Mouse (Mus musculus): ENCODE measurements around the gene Srms.
"Not testable (repeated sequence)": the region's sequence is repeated elsewhere in the genome, so short reads cannot be mapped to it uniquely, and the experiment has no call there.

The Srms gene

GRCm38 (mm10) chr2:181219538-181220216, 6.7 kb upstream of the Srms start, which contains the start of gene Fndc11:
Fndc11 (plus strand) TSS chr2:181220013.
- DNase-seq, result peak; percentile 50

- no peak for DNase-seq
Observed at GRCm38 (mm10) chr2:181218881-181219485, 6.0 kb upstream of the Srms start.

GRCm38 (mm10) chr2:181216037-181216436, 3.1 kb upstream of the Srms start:
- no peak for DNase-seq

- no peak for DNase-seq
Observed at GRCm38 (mm10) chr2:181212389-181213020, 480 bp downstream of the Srms start.

DNA sequence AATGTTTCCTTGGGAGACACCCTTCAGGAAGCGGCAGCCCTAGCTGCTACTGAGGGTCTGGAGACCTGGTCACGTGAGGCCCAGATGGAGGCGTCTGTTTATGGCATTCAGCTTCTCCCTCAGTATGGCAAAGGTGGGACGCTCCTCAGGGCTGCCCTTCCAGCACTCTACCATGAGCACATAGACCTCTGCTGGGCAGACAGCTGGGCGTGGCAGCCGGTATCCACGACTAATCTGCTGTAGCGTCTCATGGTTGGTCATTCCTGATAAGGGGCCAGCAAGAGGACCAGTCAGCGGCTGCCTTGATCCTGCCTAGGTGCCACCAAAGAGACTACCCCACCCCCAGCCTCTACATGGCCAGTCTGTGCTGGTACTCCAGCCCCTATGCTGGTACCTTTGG, 6.9 kb downstream of the Srms start:
- DNase-seq, result no peak

DNA sequence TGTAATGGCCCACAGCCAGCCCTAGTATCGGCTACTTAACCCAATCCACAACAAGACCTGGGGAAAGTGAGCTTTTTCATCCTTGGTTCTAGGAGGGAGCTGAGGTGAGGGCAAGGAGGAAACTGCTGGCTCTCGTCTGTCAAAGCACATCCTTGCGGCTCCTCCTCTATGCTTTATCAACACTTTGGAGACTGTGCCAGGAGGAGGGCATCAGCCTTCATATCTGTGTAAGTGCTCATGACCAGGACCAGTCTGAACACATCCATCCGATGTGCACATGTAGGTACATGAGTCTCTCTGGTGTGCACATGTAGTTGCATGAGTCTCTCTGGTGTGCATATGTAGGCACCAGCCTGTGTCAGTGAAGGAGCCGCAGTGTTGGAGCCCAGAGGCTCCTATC, 7.3 kb downstream of the Srms start:
- no peak for DNase-seq

GRCm38 (mm10) chr2:181202886-181203285, 10.1 kb downstream of the Srms start:
- no peak for DNase-seq

GRCm38 (mm10) chr2:181202422-181202821, 10.6 kb downstream of the Srms start, which contains the start of gene Ptk6:
Ptk6 (minus strand) TSS chr2:181202789.
- no peak for DNase-seq

- no peak for DNase-seq
Observed at GRCm38 (mm10) chr2:181201606-181202005, 11.4 kb downstream of the Srms start.

DNA sequence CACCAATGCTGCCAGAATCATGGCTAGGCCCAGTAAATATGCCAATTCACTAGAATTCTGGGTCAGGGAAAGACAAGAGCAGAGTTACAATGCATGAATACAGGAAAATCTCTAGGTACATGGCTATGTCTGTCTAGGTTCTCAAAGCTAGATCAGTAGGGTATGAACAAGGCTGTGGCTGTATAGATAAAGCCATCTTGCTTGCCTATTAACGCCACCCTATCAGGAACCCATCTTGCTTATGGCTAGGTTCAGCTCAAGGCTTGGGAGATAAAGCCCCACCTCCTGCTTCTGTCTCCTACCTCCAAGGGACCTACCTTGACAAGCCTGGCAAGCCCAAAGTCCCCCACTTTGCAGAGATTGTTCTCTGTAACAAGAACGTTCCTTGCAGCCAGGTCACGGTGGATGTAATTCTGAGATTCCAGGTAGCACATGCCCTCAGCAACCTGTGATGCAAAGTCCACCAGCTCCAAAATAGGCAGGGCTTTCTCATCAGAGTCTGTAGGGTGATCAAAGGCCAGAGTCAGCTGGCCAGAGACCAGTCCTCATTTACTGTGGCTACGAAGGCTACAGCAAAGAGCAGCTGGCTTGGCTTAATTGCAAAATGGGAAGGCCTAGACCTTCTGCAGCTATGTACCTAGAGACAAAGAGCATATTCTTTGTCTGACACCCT, 16.2 kb downstream of the Srms start:
- no peak for DNase-seq

GRCm38 (mm10) chr2:181193044-181193443, 19.9 kb downstream of the Srms start:
- no peak for DNase-seq

DNA sequence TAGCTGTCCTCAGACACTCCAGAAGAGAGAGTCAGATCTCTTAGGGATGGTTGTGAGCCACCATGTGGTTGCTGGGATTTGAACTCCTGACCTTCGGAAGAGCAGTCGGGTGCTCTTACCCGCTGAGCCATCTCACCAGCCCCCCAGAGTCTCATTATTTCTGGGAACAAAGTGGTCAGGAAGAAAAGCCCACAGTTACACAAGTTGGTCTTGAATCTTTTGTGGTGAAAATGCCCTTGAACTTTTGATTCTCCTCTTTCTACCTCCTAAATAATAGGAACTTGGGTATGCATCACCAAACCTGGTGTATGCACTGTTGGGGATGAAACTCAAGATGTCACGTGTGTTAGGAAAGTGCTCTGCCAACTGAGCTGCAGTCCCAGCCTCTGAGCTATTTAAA, 21.0 kb downstream of the Srms start:
- no peak for DNase-seq

GRCm38 (mm10) chr2:181191385-181191784, 21.6 kb downstream of the Srms start:
- DNase-seq, result not testable (repeated sequence)

DNA sequence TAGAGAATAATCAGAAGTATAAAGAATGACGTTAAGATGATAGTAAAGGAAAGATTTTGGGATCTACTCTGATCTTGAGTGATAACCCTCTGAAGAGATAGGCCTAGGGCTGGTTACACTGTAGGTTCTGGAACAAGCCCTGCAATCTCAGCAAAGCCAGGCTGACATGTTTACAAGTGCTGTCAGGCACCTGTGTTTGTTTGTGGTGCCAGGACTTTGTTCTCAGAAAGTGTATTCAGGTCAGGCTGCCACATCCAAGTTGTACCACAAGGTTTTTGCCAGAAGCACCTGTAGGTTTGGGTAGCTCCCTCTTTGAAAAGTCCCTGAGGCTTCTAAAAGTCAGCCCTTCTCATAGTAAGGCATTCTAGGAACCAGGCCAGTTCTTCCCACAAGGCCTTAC, 23.7 kb downstream of the Srms start:
- no peak for DNase-seq

- DNase-seq, result no peak
Observed at GRCm38 (mm10) chr2:181188681-181189080, 24.3 kb downstream of the Srms start.

DNA sequence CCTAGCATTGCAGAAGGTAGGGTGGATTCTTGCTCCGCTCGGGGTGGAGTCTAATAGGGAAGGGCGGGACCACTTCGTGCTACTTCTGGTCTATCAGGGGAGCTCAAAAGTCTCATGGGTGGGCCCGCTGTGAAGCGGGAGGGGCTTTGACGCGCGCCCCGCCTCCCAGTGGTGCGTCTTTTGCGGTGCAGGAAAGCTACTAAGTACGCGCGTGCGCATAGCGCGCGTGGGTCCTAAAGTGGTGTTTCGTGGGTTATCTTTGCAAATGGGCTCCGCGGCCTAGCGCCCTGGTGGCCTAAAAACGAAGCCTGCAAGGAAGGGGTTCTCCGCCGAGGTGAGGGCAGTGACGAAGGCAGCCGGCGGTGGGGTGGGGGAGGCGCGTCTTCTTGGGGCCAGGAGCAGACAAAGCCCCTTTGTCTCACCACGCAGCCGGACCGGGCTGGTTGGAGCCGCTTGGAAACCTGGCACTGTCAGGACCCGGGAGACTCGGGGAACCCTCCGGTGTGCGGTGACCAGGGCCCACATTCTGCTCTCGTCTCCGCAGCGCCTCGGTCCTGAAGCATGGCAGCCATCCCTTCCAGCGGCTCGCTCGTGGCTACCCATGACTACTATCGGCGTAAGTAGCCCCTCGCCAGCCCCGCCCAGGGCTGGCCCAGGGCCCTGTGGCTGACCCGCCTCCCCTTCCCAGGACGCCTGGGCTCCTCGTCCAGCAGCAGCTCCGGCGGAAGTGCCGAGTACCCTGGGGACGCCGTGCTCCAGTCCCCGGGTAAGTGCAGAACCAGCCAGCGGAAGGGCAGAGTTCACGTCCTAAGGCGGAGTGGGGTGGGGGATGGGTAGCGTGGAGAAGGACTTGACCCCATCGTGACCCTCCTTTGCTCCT, 25.6 kb downstream of the Srms start, which contains the start of gene Ppdpf:
TSS of gene Ppdpf (plus strand) at position 127 of the 880 bp plus-strand sequence.
- peak; percentile 95 for DNase-seq

DNA sequence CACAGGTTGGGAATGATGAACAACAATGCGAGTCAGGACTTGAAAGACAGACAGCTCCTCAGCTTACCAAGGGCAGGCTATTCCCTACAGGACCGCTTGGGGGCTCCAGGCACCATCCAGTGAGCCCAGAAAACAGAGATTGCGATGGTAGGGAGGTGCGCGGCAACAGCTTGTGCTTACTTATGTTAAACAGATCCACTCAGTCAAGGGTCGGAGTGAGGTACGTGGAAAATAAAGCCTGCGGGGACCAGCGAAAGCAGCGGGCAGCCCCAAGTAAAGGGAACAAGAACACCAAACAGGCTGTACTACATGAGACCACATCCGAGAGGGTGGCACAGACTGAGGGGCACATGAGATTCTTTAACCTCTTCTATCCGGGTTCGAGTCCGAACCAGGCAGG, 26.4 kb downstream of the Srms start:
- DNase-seq, result peak; percentile 91

DNA sequence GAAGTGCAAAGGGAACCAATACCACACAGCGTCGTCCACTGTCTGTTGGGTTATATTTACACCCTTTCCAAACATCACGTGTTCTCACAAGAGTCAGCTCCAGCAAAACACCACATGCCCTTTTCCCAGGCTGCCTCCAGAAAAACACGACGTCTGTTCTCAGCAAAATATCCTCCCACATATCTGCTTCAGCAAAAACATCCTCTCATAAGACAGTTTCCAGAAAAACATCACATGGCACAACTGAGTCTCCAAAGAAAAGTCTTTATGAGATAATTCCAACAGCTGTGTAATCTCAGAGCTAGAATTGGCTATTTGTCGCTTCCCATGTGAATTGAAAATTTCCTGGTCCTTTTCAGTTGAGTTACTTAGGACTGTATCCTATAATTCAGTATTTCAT, 32.1 kb downstream of the Srms start:
- peak; percentile 42 for DNase-seq

DNA sequence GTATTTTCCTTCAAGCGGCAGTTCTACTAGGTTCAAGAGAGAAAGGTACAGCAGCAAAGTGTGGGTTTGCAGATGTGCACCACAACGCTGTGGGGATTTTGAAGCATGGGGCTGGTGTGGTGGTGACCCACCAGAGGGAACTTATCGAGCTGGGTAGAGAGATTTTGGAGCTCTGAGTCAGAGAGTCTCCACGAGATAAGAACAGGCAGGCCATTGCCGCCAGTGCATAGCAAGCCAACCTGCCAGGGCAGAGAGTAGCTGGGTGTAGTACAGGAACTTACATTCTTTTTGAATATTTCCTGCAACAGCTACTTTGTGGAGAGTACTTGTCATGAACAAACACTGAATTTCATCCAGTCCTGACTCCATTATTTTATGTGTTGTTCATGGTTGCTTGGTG, 34.5 kb downstream of the Srms start:
- no peak for DNase-seq

DNA sequence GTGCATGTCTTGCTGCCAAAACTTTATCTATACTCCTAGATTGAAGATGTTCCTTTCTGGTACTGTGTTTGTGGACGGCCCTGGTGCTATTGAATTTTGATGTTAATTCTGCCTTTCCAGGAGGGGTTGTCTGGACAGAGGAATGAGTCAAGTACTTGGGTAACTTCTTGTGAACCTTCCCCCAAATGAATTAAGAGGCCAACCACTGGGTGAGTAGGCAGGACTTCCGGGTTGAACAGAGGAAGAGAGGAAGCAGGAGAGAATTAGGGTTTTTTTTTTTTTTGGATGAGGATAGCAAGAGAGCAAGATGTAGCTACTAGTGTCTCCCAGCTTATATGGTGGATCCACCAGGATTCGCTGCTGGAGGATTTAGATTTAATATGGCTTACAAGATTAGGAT, 35.0 kb downstream of the Srms start:
- no peak for DNase-seq

DNA sequence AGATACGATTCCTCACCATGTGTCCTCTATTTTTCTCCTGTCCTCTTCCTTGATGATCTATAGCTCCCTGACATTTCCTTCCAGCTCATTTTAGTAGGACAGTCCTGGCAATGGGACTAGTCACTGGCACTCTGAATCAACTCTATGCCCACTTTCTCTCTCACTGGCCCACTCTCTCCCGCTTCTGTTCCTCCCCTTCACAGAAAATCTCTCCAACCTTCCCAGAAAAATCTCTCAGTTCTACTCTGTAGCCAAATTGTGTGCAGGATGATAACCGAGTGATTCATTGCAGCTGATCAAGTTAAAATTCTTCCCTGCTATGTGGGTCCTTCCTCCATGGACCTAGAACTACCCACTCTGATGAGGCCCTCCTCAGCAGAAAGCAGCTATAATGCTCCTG, 38.3 kb downstream of the Srms start:
- peak; percentile 34 for DNase-seq

- DNase-seq, result no peak
Observed at GRCm38 (mm10) chr2:181166469-181166868, 46.5 kb downstream of the Srms start.

GRCm38 (mm10) chr2:181160821-181161220, 52.2 kb downstream of the Srms start:
- DNase-seq, result no peak
